Mouse (Mus musculus): ENCODE data around the gene Gpr62. TPM values are rescaled to one million over a fixed set of nuclear protein-coding genes. Genes with fewer than 3 reads are reported as not detected.

Gpr62 gene
- total RNA-seq, 4 experiments from 2014 or later: 0.19 TPM; not detected in 3

DNA sequence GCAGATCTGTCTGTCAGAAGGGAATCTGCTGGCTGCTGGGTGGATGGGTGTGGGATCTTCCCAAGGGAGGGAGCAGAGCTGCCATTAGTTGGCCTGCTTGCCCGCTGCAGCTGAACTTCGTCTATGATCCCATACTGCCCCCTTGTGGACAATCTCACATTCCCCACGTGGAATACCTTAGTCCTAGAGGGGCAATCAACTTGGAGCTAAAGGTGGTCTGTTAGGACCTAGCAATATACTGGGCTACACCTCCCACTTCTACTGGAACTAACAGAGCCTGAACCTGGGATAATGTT lies 43.9 kb downstream of the Gpr62 start:
- DNase-seq (ENCODE audit: low spot score): peak; percentile 92

DNA sequence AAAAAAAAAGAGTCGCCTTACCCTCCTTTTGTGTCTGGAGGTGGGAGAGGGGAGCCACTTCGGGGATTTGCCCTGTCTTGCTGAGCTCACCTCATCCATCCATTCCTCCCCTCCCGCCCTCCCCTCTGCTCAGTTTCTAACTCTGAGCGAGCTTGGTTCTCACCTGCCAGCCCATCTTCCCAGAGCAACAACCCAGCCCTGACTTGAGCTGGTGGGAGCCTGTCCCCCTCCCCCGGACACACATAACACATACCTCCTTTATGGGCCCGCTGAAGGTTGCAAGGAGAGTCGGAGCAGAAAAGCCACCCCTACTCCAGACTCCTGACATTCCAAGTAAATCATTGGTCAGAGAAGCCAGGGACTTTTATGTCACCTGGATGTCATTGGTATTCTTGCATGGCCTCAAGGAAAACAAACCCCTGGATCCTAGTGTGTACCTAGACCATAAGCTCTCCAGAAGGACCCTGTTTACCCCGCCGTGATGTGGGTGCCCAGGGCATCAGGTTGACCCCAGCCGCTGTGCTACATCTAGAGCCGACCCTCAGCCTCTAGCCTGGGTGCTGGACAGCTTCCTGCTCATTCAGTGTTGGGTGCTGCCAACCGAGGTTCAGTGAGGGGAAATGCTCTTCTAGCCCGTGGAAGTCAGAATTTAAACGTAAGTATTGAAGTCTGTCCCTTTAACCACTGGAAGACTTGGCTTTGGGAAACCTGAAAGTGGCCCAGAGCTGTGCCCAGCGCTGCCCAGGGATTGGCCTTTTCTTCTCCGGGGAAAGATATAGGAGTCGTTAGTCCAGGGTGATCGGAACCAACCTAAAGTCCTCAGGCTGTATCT lies 44.5 kb downstream of the Gpr62 start:
- no peak for DNase-seq (ENCODE audit: low spot score)

DNA sequence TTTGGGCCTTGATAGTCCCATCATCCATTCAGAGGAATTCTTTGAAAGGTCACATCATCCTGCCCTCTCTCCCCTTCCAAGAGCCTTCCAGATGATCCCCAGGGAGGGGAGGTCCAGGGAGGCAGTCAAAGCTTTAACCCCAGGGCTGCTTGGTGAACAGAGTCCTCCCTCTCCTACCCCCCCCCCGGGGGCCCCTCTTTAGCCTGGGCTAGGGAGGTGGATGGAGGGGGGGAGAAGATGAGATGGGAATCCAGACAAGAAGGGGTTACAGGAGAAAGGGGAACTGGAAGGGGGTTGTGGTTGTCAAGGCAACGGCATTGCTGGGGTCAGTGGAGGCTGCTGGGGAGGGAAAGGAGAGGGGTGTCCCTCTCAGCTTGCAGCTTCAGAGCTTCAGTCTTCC lies 45.1 kb downstream of the Gpr62 start:
- DNase-seq (ENCODE audit: low spot score): no peak

DNA sequence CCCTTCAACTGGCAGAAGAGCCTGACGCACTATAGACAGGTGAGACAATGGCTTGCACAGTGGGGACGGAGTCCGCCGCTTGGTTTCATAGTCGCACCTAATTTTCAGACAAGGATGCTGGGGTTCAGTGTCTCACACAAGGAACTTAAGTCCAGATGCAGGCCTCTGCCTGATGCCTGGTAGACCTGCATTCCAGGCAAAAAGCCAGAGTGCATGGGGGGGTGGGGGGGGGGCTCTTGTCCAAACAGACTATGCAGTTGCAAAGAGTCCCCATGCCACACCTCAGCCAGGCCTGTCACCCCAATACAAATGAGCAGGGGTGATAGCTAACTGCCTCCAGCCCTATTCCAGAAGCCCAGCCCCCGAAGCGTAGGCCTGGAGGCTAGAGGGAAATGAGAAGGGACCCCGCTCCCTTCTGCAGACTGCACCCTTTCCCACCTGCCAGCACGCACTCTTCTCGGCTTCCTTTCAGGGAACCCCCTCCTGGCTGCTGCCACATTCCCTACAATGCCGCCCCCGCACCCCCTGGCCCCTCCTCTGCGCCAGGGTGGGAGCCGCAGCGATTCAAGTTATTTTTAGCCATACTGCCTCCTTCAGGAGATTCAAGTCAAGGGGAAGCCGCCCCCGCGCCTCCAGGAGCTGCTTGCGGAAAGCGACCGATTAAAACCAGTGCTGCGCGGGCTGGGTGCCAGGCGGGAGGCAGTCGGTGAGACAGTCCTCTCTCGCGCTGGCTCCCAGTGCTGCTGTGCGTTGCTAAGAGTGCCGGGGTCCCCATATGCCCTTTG lies 47.7 kb downstream of the Gpr62 start:
- DNase-seq (ENCODE audit: low spot score): peak; percentile 80

DNA sequence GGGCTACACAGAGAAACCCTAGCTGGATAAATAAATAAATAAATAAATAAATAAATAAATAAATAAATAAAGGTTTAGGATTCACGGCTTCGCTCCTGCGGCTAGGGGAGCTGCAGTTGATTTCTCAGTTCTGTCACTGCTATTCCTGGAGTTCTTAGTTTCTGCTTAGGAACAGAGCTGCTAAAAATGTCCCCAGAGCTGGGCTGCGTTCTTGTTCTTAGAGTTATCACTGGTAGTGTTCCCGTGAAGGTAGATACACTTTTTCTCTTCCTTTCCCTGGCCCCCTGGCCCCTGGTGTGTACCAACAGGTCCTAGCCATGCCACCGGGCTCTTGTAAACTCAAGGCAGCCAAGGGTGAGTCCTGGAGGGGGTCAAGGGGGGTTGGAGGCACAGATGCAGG lies 48.9 kb downstream of the Gpr62 start:
- no peak for DNase-seq (ENCODE audit: low spot score)

Other genes with a start within 250 kb of the Gpr62 start
- gene Tlr9, start 243.3 kb downstream of the Gpr62 start, total RNA-seq (2022): under 1 TPM; 0.33 to 0.57 (median 0.42) TPM
- gene Alas1, start 217.3 kb downstream of the Gpr62 start, total RNA-seq (2022): 100 to 1,000 TPM; 335 to 477 (median 407) TPM
- gene Poc1a, start 184.9 kb downstream of the Gpr62 start, total RNA-seq (2022): 1 to 10 TPM; 3.2 to 4.9 (median 4.7) TPM
- gene Dusp7, start 97.3 kb downstream of the Gpr62 start, total RNA-seq (2022): 10 to 100 TPM; 53.4 to 67.0 (median 62.7) TPM
- 100 to 1,000 TPM; 256 to 304 (median 274) TPM for gene Rpl29, start 36.5 kb downstream of the Gpr62 start, total RNA-seq (2022)
- 10 to 100 TPM; 23.1 to 28.9 (median 25.7) TPM for gene Acy1, start 27.6 kb downstream of the Gpr62 start, total RNA-seq (2022)
- gene Abhd14b, start 18.5 kb downstream of the Gpr62 start, total RNA-seq (2022): 10 to 100 TPM in 2 of 4 experiments, 1 to 10 TPM in 2; 6.0 to 11.8 (median 9.6) TPM
- gene Abhd14a, start 18.3 kb downstream of the Gpr62 start, total RNA-seq (2022): 10 to 100 TPM; 17.5 to 20.6 (median 19.5) TPM
- 10 to 100 TPM; 72.2 to 76.0 (median 74.5) TPM for gene Pcbp4, start 12.6 kb downstream of the Gpr62 start, total RNA-seq (2022)
- 10 to 100 TPM; 22.5 to 28.3 (median 24.1) TPM for gene Rrp9, start 10.0 kb upstream of the Gpr62 start, total RNA-seq (2022)
- 10 to 100 TPM; 32.5 to 56.0 (median 41.7) TPM for gene Parp3, start 11.0 kb upstream of the Gpr62 start, total RNA-seq (2022)
- not detected for gene Iqcf1, start 34.0 kb upstream of the Gpr62 start, total RNA-seq (2022)
- gene Iqcf5, start 48.6 kb upstream of the Gpr62 start, total RNA-seq (2022): not detected
- gene Iqcf3, start 95.7 kb upstream of the Gpr62 start, total RNA-seq (2022): not detected
- not detected for gene Iqcf4, start 105.1 kb upstream of the Gpr62 start, total RNA-seq (2022)
- not detected for gene Iqcf6, start 160.6 kb upstream of the Gpr62 start, total RNA-seq (2022)
- gene Grm2, start 190.1 kb upstream of the Gpr62 start, total RNA-seq (2022): not detected
- gene Tex264, start 220.0 kb upstream of the Gpr62 start, total RNA-seq (2022): 10 to 100 TPM; 46.0 to 53.2 (median 47.4) TPM